In the genomic region with DNA sequence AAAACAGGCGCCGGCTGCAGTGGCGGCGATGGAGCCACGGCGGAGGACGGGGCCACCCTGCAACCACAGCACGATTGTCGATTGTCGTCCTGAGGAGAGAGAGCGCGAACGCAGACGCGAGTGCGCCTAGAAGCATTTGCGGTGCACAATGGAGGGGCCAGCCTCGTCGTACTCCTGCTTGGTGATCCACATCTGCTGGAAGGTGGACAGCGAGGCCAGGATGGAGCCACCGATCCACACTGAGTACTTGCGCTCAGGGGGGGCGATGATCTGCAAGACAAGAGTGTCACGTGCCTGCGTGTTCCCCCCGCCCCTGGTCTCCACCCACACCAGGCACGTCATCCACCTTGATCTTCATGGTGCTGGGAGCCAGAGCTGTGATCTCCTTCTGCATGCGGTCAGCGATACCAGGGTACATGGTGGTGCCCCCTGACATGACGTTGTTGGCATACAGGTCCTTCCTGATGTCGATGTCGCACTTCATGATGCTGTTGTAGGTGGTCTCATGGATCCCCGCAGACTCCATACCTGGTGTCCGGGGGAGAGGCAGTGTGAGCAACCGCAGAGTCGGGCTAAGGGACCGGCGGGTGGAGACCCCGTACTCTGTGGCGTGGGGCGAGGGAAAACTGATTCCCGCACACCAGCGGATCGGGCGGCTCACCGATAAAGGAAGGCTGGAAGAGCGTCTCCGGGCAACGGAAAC, we compare ENCODE assay signal across 9 mouse cellular contexts. TPM values are rescaled to one million over a fixed set of nuclear protein-coding genes. Genes with fewer than 3 reads are reported as not detected.
A peak's percentile ranks its signal among the peaks of the same experiment; 100 is the strongest.
DNase-seq lines count a peak whose midpoint lies in the region; ATAC-seq and TF ChIP-seq lines count a peak whose summit lies in the region.
"Had no signal": no experiment of that assay in that cellular context is flagged by ENCODE, and none has a peak within 500 bp of the region (broad histone marks: within the 10 kb centered on the region; RNA-seq: fewer than 3 reads in every experiment).

No protein-coding gene starts in this region.

- H3K9me3 ChIP-seq in heart, embryonic 16.5 days (replicated peaks; ENCODE audit: control insufficient read depth, low read length) = no peaks in the 10 kb centered on the region
- no peaks in the 10 kb centered on the region for H3K9me3 ChIP-seq in neural tube, embryonic 14.5 days (ENCODE audit: control insufficient read depth, low read length)
- H3K9me3 ChIP-seq: lung, embryonic 15.5 days had no signal

- intact Hi-C loops in heart, postnatal 10 days (cut with DNase I) = no loop called here
- intact Hi-C loops in gastrocnemius, adult 2 months (cut with DNase I) = no loop called here

- peaks cover 53% of the 10 kb centered on the region for H3K27me3 ChIP-seq in heart, embryonic 16.5 days (ENCODE audit: control insufficient read depth, insufficient read depth, low read length)
- peaks cover 23% of the 10 kb centered on the region for H3K27me3 ChIP-seq in neural tube, embryonic 14.5 days (ENCODE audit: control insufficient read depth, insufficient read depth, low read length)

- DNase-seq in heart, postnatal 10 days = no peak
- DNase-seq in cerebellum, postnatal 25 days = peak; percentile 93 to 95
- peak; percentile 70 for DNase-seq in gastrocnemius, adult 2 months
- peak; percentile 87 for DNase-seq in left cerebral cortex, adult 18-20 months (ENCODE audit: low spot score in 2 of 2)
- DNase-seq in testis, postnatal 10 days (ENCODE audit: low spot score) = no peak
- DNase-seq in c-Kit-positive CD71-positive TER-119-positive erythroid progenitor cells, embryonic 14.5 days (ENCODE audit: low spot score) = no peak

- no peaks in the 10 kb centered on the region for H3K36me3 ChIP-seq in heart, embryonic 16.5 days (ENCODE audit: control insufficient read depth, insufficient read depth)
- H3K36me3 ChIP-seq in neural tube, embryonic 14.5 days (ENCODE audit: control insufficient read depth, insufficient read depth, low read length) = no peaks in the 10 kb centered on the region
- H3K36me3 ChIP-seq: lung, embryonic 15.5 days had no signal

- H3K4me2 ChIP-seq in heart, embryonic 16.5 days (ENCODE audit: low read depth, low read length) = peak overlapping the region; percentile 27
- H3K4me2 ChIP-seq in neural tube, embryonic 14.5 days (ENCODE audit: low read depth, low read length) = peak overlapping the region; percentile 72
- H3K4me2 ChIP-seq: lung, embryonic 15.5 days had no signal

- TF ChIP-seq CTCF in gastrocnemius, adult 2 months (IDR thresholded peaks at IDR 0.05) = no peak

- no peaks in the 10 kb centered on the region for H3K4me1 ChIP-seq in heart, embryonic 16.5 days (ENCODE audit: control insufficient read depth, insufficient read depth, low read length)
- H3K4me1 ChIP-seq in neural tube, embryonic 14.5 days (ENCODE audit: control insufficient read depth, insufficient read depth, low read length) = no peaks in the 10 kb centered on the region; the same call in 1 of the 2 replicates

- H3K9ac ChIP-seq in heart, embryonic 16.5 days (ENCODE audit: low read length) = no peak overlapping the region
- H3K9ac ChIP-seq in neural tube, embryonic 14.5 days (replicated peaks; ENCODE audit: low read depth, low read length) = peak overlapping the region; percentile 63
- H3K9ac ChIP-seq: lung, embryonic 15.5 days had no signal

- ATAC-seq in heart, embryonic 16.5 days (replicated peaks; ENCODE audit: extremely low read depth, insufficient read depth, low FRiP score) = no peak
- peak; percentile 87 for ATAC-seq in neural tube, embryonic 14.5 days (ENCODE audit: low read depth)

- H3K27ac ChIP-seq in heart, embryonic 16.5 days (ENCODE audit: low read length) = no peak overlapping the region
- H3K27ac ChIP-seq in gastrocnemius, adult 2 months = peak overlapping the region; percentile 98
- peak overlapping the region; percentile 66 for H3K27ac ChIP-seq in neural tube, embryonic 14.5 days (ENCODE audit: low read depth, low read length)
- H3K27ac ChIP-seq: lung, embryonic 15.5 days had no signal

- 0 out of 2 replicates have a peak overlapping the region, but pooled peaks have one; percentile 1 for H3K4me3 ChIP-seq in heart, embryonic 16.5 days (ENCODE audit: low read length)
- peak overlapping the region; percentile 83 for H3K4me3 ChIP-seq in gastrocnemius, adult 2 months
- H3K4me3 ChIP-seq in neural tube, embryonic 14.5 days (ENCODE audit: low read depth, low read length) = peak overlapping the region; percentile 41
- H3K4me3 ChIP-seq: lung, embryonic 15.5 days had no signal

- 7% methylated on average over 49 of the region's 49 CpGs for WGBS in heart, embryonic 16.5 days
- 1% methylated on average over 49 of the region's 49 CpGs for WGBS in neural tube, embryonic 14.5 days

RNA-seq across cellular contexts. Expression of a gene that starts 2.5 kb away (rescaled TPM):
- polyA plus RNA-seq in heart, embryonic 16.5 days (2015; fragmentation: Nextera tagmentation; extraction: Ambion mirVana) = 195 and 247 TPM in 2 replicates
- total RNA-seq in heart, postnatal 10 days (2021) = 100 to 1,000 TPM; 224 to 226 TPM
- over 10,000 TPM; 45,578 to 47,175 TPM for total RNA-seq in gastrocnemius, adult 2 months (2021)
- 10 to 100 TPM; 10.2 to 11.9 TPM for total RNA-seq in left cerebral cortex, adult 18-20 months (2021)
- 9.0 and 22.7 TPM in 2 replicates for polyA plus RNA-seq in neural tube, embryonic 14.5 days (2014; fragmentation: Nextera tagmentation; extraction: Ambion mirVana)

RNA-seq across cellular contexts. Expression of a gene that starts 32.0 kb away (rescaled TPM):
- 2.3 and 2.7 TPM in 2 replicates for polyA plus RNA-seq in heart, embryonic 16.5 days (2015; fragmentation: Nextera tagmentation; extraction: Ambion mirVana)
- total RNA-seq in heart, postnatal 10 days (2021) = 1 to 10 TPM; 3.1 to 3.2 TPM
- total RNA-seq in gastrocnemius, adult 2 months (2021) = under 1 TPM; 0.42 to 0.46 TPM
- total RNA-seq in left cerebral cortex, adult 18-20 months (2021) = 10 to 100 TPM; 62.6 to 74.7 TPM
- polyA plus RNA-seq in neural tube, embryonic 14.5 days (2014; fragmentation: Nextera tagmentation; extraction: Ambion mirVana) = 4.3 and 5.4 TPM in 2 replicates

RNA-seq across cellular contexts. Expression of a gene that starts 57.0 kb away (rescaled TPM):
- 20.3 and 21.6 TPM in 2 replicates for polyA plus RNA-seq in heart, embryonic 16.5 days (2015; fragmentation: Nextera tagmentation; extraction: Ambion mirVana)
- 10 to 100 TPM; 14.5 to 14.6 TPM for total RNA-seq in heart, postnatal 10 days (2021)
- 10 to 100 TPM; 11.6 to 17.8 TPM for total RNA-seq in gastrocnemius, adult 2 months (2021)
- 10 to 100 TPM; 21.7 to 23.5 TPM for total RNA-seq in left cerebral cortex, adult 18-20 months (2021)
- 24.0 and 28.0 TPM in 2 replicates for polyA plus RNA-seq in neural tube, embryonic 14.5 days (2014; fragmentation: Nextera tagmentation; extraction: Ambion mirVana)

Comparison
In these comparisons a context has a peak if more than half of its experiments do, and no peak if none do; other contexts are left out.
1. H3K4me3 ChIP-seq: peak in every context shown above with its lines; median percentile 83 in gastrocnemius, adult 2 months; 41 in neural tube, embryonic 14.5 days; 1 in heart, embryonic 16.5 days.
2. DNase-seq: peak in cerebellum, postnatal 25 days (2 of 2), gastrocnemius, adult 2 months (single experiment) and left cerebral cortex, adult 18-20 months (2 of 2); none in heart, postnatal 10 days (0 of 2), testis, postnatal 10 days (single experiment) and c-Kit-positive CD71-positive TER-119-positive erythroid progenitor cells, embryonic 14.5 days (single experiment).
3. RNA of a gene that starts 2.5 kb away (total RNA-seq): 45,578 to 47,175 TPM in gastrocnemius, adult 2 months; 224 to 226 TPM in heart, postnatal 10 days and 10.2 to 11.9 TPM in left cerebral cortex, adult 18-20 months; every median in the first group is over 100 times any median in the second.
4. RNA of a gene that starts 32.0 kb away (total RNA-seq): 62.6 to 74.7 TPM in left cerebral cortex, adult 18-20 months; 3.1 to 3.2 TPM in heart, postnatal 10 days and 0.42 to 0.46 TPM in gastrocnemius, adult 2 months; every median in the first group is over 10 times any median in the second.